Mouse (Mus musculus): ENCODE data around the gene Ahnak2.
"Not testable (repeated sequence)": the region's sequence is repeated elsewhere in the genome, so short reads cannot be mapped to it uniquely, and the experiment has no call there.

Gene Ahnak2

DNA sequence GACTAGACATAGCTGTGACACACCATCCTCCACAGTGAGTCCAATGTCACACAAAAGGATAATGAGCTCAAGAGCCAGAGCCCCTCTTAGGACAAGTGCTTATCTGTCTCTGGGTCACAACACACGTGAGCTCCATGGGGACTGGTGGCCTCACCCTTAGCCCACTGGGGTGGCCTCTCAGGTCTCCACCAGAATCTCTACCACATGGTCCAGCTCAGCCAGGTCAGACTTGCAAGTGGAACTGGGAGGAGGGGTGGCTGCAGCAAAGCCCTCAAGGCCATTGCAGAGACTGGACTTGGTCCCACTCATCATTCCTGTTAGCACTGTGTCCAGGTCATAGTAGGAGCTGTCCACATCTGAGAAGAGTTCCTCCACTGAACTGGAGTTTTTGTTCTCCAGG, 18.8 kb upstream of the Ahnak2 start:
- DNase-seq (ENCODE audit: low spot score in 2 of 2), result peak in 1 of 2 experiments; percentile 33

DNA sequence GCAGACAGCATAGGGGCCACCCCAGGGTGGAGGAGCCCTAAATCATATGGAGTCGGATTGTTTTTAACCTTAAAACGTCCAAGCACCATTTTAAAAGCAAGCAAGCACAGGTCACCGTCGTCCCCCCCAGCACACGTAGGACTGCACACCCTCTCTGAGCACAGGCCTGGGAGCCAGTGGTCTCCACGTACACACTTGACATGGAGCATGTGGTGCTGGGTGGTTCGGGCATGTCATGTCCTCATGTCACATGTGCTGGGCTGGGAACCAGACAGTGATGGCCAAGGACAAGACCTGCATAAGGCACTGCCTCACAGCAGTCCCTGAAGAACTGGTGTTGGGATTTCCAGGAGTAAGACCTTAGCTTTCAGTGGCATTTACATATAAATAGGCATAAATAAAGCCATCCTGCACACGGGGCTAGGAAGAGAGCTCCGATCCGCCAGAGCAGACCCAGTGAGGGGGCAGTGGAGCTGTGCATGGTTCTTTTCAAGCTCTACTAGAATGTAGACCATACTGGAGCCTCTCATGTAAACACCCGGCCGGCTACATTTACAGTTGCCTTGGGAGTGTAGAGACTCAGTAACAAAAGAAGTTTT, 18.0 kb upstream of the Ahnak2 start:
- DNase-seq (ENCODE audit: low spot score in 2 of 2), result peak in 1 of 2 experiments; percentile 17

DNA sequence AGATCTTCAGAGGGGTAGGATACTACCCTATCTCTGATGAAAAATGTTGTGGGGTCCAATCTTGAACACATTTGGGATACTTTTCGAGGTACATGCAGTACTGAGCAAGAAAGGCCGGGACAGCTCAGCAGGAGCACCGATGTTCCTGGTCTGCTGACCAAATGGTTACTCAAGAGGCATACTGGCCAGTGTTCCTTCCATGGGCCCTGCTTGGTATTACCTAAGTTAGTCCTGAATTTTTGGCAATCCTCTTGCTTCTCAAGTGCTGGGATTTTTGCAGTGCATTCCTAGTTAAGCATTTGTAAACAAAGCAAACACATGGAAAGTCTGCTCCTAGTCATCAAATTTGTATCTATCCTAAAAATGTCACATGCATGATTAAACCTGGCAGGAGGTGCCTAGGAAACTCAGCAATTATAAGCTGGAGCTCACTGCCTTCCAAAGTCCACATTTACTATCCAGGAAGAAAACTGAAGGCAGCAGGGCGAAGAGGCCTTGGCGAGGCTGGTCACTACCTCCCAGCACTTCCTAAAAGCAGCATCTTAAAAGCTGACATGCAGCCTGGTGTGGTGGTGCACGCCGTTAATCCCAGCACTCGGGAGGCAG, 16.7 kb upstream of the Ahnak2 start:
- no peak for DNase-seq (ENCODE audit: low spot score in 2 of 2)

DNA sequence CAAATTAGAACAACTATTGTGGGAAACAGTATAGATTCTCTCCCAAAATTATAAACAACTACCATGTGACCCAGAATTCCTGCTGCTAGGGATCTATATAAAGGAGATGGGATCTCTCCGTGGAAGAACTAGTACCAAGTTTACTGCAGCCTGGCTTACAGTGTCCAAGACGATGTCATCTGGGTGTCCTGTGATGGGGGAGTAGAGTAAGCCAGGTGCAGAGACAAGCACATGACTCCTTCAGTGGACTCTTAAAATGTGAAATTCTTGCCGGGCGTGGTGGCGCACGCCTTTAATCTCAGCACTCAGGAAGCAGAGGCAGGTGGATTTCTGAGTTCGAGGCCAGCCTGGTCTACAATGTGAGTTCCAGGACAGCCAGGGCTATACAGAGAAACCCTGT, 14.4 kb upstream of the Ahnak2 start:
- not testable (repeated sequence) for DNase-seq (ENCODE audit: low spot score in 2 of 2)

DNA sequence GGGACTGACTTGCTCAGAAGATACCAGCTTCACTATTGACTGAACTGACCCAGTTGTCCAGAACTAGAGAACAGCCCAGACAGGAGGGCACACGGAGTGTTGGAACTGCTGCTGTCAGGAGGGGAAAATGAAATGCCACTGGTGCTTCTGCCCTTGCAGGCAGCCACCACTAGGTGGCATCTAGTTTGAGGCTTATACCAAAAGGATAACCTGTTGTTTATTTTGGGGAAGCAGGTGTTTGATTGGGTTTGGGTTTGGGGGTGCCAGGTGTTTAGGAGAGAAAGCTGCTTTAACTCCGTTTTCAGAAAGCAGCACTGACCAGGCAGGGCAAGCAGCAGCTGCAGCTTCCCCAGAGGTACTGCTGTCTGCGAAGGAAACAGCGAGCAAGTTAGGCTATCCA, 13.8 kb upstream of the Ahnak2 start:
- DNase-seq (ENCODE audit: low spot score in 2 of 2), result peak in 1 of 2 experiments; percentile 72

DNA sequence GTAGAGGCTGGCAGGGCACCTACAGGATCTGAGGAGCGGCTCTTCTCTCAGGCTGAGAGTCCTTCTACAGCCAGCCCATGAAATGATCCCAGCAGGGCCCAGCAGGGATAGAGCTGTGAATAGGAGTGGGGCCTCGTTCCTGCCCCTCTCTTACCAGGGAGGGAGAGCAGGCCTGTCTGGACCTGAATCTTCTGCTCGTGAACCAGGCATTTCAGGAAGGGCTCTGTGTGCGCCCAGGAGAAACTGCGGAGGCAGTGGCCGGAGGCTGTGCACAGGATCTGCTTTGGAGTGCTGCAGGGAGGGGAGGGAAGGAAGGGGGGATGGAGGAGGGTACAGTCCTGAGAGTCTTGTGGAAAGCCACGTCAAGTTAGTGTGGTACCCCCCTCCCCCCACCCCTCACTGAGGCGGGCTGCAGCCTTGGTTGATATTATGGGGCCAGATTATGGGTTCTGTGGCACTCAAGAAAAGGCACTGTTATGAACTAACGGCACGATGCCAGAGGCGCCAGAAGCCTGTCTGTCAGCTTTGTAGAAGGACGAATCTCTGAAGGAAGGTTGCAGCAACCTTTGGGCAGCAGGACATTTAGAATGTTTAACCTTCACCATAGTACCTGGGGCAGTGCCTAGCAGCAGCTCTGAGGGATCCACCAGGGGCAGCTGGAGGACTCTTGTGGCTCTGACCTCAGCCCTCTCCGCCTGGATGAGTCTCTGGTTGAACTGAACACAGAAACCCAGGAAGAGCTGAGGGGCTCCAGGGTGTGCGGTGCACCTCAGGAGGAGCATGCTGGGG, 12.4 kb upstream of the Ahnak2 start:
- DNase-seq (ENCODE audit: low spot score in 2 of 2), result no peak

DNA sequence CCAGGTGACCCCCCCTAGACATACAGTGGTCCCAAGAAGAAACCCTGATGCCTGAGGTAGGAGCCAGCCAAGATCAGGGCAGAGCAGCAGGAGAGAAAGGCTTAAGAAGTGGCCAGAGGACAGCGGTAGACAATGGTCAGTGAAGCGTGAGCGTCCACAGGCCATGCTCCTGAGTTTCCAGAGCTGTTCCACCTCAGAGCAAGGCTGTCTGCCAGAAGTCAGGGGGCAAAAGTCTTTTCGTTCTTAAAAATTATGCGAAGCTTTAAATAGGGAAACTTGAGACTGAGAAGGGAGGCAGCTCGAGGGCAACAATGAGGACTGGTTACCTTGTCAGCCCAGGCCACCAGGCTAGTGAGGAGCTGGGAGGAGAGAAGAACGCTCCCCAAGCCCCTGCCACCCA, 10.9 kb upstream of the Ahnak2 start:
- no peak for DNase-seq (ENCODE audit: low spot score in 2 of 2)

DNA sequence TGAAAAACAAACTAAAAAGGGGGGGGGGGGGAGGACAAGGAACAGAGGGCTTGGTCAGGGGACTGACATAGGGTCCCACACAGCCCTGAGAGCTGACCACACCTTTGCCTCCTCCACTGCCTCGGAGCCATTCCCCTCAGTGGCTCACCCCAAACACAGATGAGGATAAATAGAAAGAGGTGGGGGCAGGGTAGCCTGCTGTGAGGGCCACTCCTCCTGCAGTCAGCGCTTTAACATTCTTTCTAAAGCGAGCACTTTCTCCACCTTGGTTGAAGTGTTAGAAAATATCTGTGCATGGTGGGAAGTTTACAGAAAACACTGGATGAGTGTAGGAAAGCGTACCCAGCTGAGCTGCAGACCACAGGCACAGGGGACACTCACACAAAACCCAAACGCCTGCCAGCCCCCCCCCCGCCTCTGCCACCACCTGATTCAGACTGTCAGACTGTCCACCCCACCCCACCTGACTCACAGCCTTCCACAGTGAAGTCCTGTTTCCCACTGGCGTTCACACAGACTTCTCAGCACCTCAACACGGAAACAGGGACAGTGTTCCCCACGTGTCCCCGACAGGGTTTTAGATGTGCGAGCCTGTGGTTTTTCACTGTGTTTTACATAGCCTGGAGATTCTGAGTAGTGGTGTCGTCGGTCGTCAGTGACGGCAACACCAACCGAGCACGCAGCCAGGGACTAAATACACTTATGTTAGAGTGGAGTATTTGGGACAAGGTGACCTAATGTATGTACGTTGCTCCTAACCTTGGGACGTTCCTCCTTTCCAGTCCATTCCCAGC, 7.8 kb upstream of the Ahnak2 start:
- no peak for DNase-seq (ENCODE audit: low spot score in 2 of 2)

DNA sequence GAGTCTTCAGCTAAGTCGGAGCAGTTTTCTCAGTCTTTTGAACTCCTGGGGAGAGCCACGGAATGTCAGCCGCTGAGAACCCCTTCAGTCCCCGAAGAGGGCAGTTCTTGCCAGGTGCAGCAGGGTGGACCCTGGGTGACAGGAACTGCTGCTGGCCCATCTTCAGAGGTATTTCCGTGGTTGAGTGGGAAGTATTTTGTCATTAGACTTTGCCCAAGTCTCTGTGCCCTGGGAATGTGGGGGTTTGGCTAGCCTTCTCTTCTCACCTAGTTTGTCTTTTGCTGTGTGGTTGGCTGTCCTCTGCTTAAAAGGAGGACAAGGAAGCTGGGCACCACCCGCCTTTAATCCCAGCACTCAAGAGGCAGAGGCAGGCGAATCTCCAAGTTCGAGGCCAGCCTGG, 7.2 kb upstream of the Ahnak2 start:
- DNase-seq (ENCODE audit: low spot score in 2 of 2), result no peak

DNA sequence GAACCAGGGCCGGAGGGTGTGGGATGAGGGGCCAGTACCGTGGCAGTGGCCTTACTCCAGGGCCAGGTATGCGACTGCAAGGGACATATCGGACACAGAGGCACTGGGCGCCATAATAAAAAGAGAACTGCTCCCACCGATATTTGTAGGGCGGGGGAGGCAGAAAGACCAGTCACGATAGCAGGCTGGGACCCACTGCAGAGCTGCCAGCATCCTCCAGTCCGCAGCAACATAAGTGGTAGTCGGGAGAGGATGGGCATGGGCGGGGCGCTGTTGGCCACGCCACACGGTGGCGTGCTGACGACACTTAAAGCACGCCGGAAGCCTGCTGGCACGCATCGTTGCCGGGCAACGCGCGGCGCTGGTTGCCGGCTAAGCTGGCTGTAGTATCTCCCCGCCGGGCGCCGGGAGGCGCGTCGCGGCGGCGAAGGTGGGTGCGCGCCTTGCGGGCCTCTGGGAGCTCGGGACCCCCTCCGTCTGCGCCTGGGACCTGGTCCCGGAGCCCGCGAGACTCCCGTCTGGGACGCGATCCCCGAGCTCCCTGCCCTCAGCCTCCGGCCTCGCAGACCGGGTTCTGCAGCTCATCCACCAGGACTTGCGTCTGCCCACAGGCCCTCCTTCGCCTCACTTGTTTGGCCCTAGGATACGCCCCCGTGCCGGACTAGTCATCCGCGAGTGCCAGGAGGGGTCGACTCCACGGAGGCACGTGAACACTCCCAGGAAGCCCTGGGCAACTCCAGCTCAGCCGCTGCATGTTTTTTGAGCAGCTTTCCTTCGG, 6.3 kb upstream of the Ahnak2 start, which contains the start of gene Clba1:
Gene Clba1 (plus strand): TSS at position 351 of the 778 bp plus-strand sequence.
- DNase-seq (ENCODE audit: low spot score in 2 of 2), result peak; percentile 96 to 97

DNA sequence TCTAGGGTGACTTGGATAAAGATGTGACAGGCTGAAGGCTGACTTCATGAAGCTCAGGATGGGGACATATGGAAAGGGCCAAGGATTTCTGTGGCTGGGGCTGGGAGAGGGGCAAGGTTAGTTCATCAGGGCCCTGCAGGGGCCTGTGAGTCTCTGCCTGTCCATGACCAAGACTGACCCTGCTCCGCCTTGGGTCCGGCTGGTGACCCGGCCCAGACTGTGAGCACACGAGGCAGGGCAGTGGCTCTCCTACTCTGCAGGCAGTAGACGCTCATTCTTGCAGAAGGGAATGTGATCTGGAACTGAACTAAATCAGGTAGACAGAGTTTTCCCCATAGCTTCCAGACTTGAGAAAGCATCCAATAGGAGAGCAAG, 5.7 kb upstream of the Ahnak2 start:
- no peak for DNase-seq (ENCODE audit: low spot score in 2 of 2)

DNA sequence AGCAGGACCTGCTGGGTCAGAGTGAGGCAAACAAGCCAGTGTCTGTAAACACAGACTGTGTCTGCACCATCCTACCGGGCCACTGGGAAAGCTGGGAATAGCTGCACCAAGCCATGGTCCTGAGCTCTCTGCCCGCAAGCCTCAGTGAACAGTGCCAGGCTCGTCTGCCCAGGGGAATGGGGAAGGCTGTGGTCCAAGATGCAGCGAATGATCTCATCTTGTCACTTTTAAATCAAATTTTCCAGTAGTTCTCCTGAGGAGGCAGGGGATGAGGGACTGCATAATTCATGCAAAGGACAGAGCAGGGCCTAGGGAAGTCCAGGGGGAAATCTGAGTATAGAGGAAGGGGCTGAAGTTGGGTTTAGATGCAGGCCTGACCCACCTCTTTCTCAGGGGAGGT, 5.3 kb upstream of the Ahnak2 start:
- DNase-seq (ENCODE audit: low spot score in 2 of 2), result no peak

DNA sequence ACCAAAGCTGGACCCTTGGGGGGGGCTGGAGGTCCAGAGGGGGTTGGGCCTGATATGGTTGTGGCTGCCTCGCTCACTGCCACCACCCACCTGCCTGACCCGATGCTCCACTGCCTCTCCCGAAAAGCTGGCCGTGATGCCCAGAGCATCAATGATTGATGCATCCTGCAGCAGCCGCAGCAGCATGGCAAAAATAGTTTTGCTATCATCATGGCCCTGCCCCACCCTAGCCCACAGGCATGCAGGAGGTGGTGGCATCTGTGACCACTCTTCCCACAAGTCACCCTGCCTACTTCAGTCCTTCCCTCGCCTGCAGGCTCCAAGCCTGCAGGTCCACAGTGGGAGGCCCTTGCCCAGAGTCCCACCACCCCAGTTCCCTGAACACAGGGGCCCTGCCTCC, 3.6 kb upstream of the Ahnak2 start:
- DNase-seq (ENCODE audit: low spot score in 2 of 2), result no peak

DNA sequence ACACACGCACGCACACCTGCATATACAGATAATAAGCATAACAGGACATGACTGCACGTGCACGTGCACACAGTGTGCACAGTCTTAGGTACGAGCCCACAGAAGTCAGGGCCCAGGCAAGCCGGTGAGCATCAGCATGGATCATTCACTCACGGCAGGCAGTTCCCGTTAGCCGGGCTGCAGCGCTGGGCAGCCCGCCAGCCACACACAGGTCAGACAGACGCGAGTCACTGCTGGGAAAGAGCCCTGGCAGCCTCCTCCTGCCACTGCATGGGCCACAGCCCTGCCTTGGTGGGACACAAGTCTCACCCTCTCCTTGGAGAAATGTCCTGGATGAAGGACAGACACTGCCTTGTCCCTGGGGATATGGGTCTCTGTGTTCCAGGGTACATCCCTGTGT, 1.6 kb upstream of the Ahnak2 start:
- no peak for DNase-seq (ENCODE audit: low spot score in 2 of 2)

DNA sequence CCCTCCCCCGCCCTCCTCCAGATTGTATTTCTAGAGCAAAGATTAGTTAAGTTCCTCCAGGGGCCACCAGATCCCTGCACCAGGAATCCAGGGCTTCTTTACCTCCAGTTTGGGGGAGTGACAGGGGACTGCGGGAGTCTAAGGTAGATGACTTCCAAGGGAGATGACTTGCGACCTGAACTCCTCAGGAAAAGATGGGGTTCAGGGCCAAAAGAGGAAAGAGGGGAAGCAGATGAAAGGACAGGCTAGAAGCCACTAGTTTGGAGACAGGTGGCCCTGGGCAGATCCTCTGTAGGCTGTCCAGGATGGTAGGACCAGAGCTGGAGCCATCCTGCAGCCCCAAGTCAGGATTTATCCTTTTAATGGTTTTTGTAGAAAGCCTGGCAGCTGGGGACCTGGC, 460 bp upstream of the Ahnak2 start:
- DNase-seq (ENCODE audit: low spot score in 2 of 2), result no peak

DNA sequence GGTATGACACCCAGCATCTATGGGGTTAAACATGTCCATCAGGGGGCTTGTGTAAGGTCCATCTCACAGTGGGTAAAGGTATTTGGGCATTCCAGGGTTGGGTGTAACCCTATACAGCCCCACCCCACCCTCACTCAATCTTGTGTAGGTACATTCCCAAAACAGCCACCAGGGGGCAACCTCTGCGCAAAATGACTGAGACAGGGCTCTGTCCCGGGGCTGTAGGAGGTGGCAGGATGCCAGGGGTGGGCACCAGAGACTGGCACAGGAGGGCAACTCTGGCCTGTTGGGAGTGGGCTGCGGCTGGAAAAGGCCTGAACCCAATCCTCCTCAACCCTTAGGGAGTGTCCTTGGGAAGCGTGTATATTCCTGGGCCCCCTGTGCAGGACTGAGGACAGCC, 2.0 kb downstream of the Ahnak2 start:
- DNase-seq (ENCODE audit: low spot score in 2 of 2), result peak; percentile 62 to 78

DNA sequence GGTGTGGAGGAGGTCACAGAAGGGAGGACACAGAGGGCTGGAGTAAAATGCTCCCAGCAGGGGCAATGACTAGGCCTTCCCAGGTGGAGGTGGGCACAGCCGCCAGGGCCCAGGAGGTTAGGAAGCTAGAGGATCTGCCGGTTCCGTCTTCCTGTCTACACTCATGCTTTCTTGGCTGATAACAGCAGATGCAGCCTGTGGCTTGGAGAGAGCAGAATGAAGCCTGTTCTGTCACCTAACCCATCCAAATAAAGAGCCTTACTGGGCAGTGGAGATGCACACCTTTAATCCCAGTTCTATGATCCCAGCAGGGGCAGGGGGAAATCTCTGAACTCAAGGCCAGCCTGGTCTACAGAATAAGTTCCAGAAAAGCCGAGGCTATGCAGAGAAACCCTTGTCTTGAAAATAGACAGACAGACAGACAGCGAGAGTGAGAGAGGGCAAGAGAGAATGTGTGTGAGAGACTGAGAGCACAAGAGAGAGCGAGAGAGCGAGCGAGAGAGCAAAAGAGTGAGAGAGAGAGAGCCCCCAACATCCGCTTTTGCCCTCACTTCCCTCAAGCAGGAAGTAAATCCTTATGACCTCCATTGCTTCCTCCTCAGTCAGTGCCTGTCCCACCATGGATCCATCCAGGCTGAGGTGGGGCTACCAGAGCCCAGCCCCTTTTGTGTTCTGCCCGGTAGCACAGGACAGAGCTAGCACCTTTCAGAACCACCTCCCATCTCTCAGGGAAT, 3.1 kb downstream of the Ahnak2 start:
- DNase-seq (ENCODE audit: low spot score in 2 of 2), result no peak

DNA sequence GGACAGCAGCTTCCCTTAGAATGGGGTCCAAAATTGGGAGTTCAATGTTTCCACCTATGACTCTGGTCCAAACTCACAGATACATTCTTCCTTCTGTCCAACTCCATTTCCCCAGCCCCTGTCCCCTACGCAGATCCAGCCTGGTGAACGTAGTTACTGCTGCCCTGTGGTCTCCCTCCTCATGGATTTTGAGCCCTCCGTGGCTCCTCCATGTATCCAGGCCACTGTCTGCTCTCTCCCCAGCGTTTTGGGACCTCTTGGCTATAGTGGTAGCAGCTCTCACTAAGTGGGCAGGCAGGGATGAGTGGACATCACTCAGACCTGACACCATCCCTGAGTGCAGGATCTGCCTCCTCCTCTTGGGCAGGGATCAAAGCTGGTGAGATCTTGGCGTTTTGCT, 3.7 kb downstream of the Ahnak2 start:
- no peak for DNase-seq (ENCODE audit: low spot score in 2 of 2)

DNA sequence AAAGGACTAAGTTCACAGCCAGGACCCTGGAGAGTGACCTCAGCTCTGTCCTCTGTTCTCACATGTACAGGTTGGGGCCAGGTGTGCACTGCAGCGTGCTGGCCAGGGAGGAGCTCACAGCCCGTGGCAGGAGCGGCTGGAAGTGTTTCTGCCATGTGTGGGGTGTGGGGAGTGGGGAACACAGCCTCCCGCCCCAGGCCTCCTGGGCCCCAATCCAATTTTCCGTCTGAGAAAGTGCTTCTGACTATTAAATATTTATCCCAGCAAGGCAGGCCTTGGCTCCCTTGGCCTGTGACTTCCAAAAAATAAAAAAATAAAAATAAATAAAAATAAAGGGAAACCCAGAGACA, 4.2 kb downstream of the Ahnak2 start:
- DNase-seq (ENCODE audit: low spot score in 2 of 2), result no peak

DNA sequence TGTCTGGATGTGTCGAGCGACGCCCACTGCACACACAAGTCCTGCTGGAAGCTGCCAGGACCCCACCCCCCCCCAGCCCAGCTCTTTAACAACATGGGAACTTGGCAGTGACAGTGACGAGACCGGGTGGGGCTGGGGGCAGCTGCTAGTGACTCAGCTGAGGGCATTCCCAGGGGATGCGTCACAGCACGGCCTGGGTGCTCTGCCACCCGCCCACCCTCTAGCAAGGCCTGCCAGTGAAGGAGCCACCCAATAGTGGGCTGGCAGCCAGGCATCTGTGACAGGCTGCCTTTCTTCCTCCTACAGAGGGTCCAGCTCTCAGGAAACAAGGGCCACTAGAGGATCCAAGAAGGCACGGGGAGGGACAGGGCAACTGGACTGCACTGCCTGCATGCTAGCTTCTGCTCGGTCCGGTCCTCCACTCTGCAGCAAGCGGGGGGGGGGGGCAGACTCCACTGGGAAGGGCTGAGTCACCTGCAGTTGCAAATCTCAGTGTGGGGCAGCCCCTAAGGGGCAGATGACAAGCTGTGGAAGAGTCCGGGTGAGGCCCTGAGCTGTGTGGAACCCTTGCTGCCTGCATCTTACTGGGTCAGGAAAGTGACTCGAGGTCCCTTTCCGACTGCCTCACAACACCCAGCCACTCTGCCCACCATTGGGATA, 4.7 kb downstream of the Ahnak2 start:
- peak; percentile 81 to 84 for DNase-seq (ENCODE audit: low spot score in 2 of 2)
